Mouse (Mus musculus) T-cell, adult 2 months (primary cell): Measurements from ENCODE around the gene Vmn2r31.
"Not testable (repeated sequence)": the region's sequence is repeated elsewhere in the genome, so short reads cannot be mapped to it uniquely, and the experiment has no call there.

ENCODE experiments used
- DNase-seq: peaks from one replicate; pipeline ENCODE4 v3.0.0; 2022; ENCODE audit warnings: low spot score

Vmn2r31 gene

DNA sequence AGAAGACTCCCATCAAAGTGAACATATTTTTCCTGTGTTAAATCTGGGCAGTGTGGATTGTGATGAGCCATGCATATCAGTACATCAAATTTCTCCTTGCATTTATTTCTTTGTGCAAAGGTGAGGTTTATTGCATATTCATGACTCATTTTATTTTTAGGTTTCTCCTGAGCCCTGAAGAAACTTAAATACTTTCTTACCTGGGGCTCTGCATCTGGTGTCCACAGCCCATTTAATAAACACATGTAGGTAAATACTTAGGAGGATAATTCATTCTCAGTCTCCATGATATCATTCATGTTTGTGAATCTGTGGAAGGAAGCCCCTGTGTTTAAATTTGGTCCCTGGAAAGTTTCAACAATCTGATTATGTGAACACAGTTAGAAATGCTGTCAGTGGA, at the start of gene Vmn2r31:
Vmn2r31 (minus strand) TSS at position 101 of the 400 bp plus-strand sequence.
- not testable (repeated sequence) for DNase-seq

DNA sequence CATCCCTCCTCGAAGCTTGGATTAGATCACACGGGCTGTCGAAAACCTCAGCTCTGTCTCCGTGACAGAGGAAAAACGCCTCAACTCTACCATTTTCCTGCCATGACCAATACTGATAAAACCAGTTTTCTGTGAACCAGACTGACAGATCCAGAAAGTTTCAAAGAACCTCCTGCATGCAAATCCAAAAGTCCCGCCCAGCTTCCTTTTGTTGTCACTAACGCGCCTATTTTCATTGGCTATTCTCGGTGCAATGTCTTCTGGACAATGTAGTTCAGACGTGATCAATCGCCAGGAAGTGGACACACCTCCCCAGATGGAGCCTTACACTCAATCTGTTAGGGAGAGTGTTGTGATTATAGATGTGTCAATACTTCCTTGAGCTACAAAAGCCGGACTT, 25.1 kb downstream of the Vmn2r31 start, which contains the start of gene Gm45783:
Gm45783 (minus strand) TSS at position 143 of the 400 bp plus-strand sequence.
- DNase-seq, result not testable (repeated sequence)

DNA sequence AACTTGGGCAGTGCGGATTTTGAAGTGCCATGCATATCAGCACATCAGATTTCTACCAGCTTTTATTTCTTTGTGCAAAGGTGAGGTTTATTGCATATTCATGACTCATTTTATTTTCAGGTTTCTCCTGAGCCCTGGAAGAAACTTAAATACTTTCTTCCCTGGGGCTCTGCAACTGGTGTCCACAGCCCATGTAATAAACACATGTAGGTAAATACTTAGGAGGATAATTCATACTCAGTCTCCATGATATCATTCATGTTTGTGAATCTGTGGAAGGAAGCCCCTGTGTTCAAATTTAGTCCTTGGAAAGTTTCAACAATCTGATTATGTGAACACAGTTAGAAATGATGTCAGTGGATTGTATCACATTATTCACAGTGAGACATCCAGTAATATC, 62.0 kb downstream of the Vmn2r31 start, which contains the start of gene Vmn2r30:
Vmn2r30 (minus strand) TSS at position 101 of the 400 bp plus-strand sequence.
- not testable (repeated sequence) for DNase-seq
